Mouse (Mus musculus) forebrain, embryonic 13.5 days (tissue): ENCODE results near the gene Arfgef2. TPM values are rescaled to one million over a fixed set of nuclear protein-coding genes. Genes with fewer than 3 reads are reported as not detected.

Experiments used
- ATAC-seq: fragments of 200-750 bp; cut with Nextera tagmentation; 2 replicates; pipeline ENCODE4 v1.8.0; 2017
- H3K27ac ChIP-seq: fragments of 300-500 bp; sonication (generic); 2 replicates; pipeline ENCODE4 v1.5.1; 2015; ENCODE audit warnings: inconsistent platforms, mild to moderate bottlenecking, moderate library complexity
- H3K27me3 ChIP-seq: fragments of 300-500 bp; sonication (generic); 2 replicates; pipeline ENCODE4 v1.6.1; 2015; ENCODE audit warnings: mild to moderate bottlenecking, inconsistent platforms
- H3K36me3 ChIP-seq: fragments of 300-500 bp; sonication (generic); 2 replicates; pipeline ENCODE4 v1.6.1; 2015; ENCODE audit warnings: mild to moderate bottlenecking, inconsistent platforms; ENCODE audit not compliant: poor library complexity, severe bottlenecking
- H3K4me1 ChIP-seq: fragments of 300-500 bp; sonication (generic); 2 replicates; pipeline ENCODE4 v1.6.1; 2015; ENCODE audit warnings: inconsistent platforms
- H3K4me2 ChIP-seq: fragments of 300-500 bp; sonication (generic); 2 replicates; pipeline ENCODE4 v1.6.1; 2015; ENCODE audit warnings: inconsistent platforms, mild to moderate bottlenecking, moderate library complexity
- H3K4me3 ChIP-seq: fragments of 300-500 bp; sonication (generic); 2 replicates; pipeline ENCODE4 v1.5.1; 2015; ENCODE audit warnings: mild to moderate bottlenecking, inconsistent platforms
- H3K9ac ChIP-seq: fragments of 300-500 bp; sonication (generic); 2 replicates; pipeline ENCODE4 v1.6.1; 2015; ENCODE audit warnings: mild to moderate bottlenecking, inconsistent platforms
- H3K9me3 ChIP-seq: fragments of 300-500 bp; sonication (generic); replicated peaks from 2 replicates; pipeline ENCODE4 v1.6.1; 2016; ENCODE audit warnings: inconsistent platforms
- WGBS: fragments of 180-500 bp; shearing (Covaris S2); methylation state at CpG from one replicate; pipeline ENCODE4 v1.1.7; 2015; 5-methylcytosine and 5-hydroxymethylcytosine counted together
- polyA plus RNA-seq: library from polyadenylated mRNA; unstranded; fragments of >200 nt; fragmentation: Nextera tagmentation; extraction: Ambion mirVana; gene quantifications from 2 replicates; pipeline ENCODE4 v1.2.1, GENCODE M21; 2015

The Arfgef2 gene
- 2.0 and 2.5 TPM in 2 replicates for polyA plus RNA-seq

- peak within 1 kb of the TSS; percentile 85 for H3K9ac ChIP-seq
- no peak within 1 kb of the TSS for H3K27ac ChIP-seq
- H3K36me3 ChIP-seq: no peaks in the 10 kb centered on the region
- H3K27me3 ChIP-seq: no peaks in the 10 kb centered on the region
- peak within 1 kb of the TSS; percentile 85 for H3K4me2 ChIP-seq
- H3K9me3 ChIP-seq: no peaks in the 10 kb centered on the region
- H3K4me1 ChIP-seq: peaks cover 15% of the 10 kb centered on the region
- ATAC-seq: peak; percentile 87
- WGBS: under 1% methylated on average over 72 of the region's 76 CpGs
- peak within 1 kb of the TSS; percentile 73 for H3K4me3 ChIP-seq
These were observed at the start of gene Arfgef2 for GRCm38 (mm10) chr2:166805250-166806172. Arfgef2 (plus strand) TSS chr2:166805588.

GRCm38 (mm10) chr2:166757969-166758368 lies 47.4 kb upstream of the Arfgef2 start:
- Histone ChIP-seq H3K4me1 (no peaks in the 10 kb centered on the region), H3K27ac (no peak overlapping the region), H3K4me3 (no peak overlapping the region), H3K9me3 (no peaks in the 10 kb centered on the region), H3K4me2 (no peak overlapping the region), H3K9ac (no peak overlapping the region), H3K27me3 (no peaks in the 10 kb centered on the region), H3K36me3 (no peaks in the 10 kb centered on the region)
- 41% methylated on average over 3 of the region's 3 CpGs for WGBS
- ATAC-seq: no peak

DNA sequence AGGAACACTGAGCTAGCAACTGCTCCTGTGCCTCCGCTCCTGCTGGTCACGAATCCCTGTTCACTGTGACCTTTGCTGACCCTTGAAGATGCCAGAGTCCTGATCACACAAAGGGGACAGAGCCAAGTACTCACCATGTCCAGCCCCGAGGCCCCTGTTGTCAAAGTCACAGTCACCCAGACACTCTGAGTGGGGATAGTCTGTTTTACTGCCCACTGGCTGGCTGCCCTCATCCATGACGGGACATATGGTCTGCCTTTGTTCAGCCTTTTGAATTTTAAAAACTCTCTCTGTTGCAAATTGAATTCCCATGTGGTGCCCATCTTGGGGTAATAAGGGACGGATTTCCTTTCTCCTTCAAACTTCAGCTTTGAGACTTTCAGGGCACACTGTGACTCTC lies 41.3 kb upstream of the Arfgef2 start:
- ATAC-seq: no peak
- no peaks in the 10 kb centered on the region for H3K9me3 ChIP-seq

GRCm38 (mm10) chr2:166767591-166767990 lies 37.8 kb upstream of the Arfgef2 start:
- Histone ChIP-seq H3K36me3 (no peaks in the 10 kb centered on the region), H3K4me1 (no peaks in the 10 kb centered on the region), H3K4me3 (no peak overlapping the region), H3K27ac (no peak overlapping the region), H3K9me3 (no peaks in the 10 kb centered on the region), H3K27me3 (no peaks in the 10 kb centered on the region), H3K9ac (no peak overlapping the region), H3K4me2 (no peak overlapping the region)
- WGBS: 72% methylated on average over 9 of the region's 9 CpGs
- ATAC-seq: no peak

More for the DNA sequence above, 41.3 kb upstream of the Arfgef2 start:
- Histone ChIP-seq H3K4me1 (no peaks in the 10 kb centered on the region), H3K4me3 (no peak overlapping the region), H3K27ac (no peak overlapping the region), H3K27me3 (no peaks in the 10 kb centered on the region), H3K36me3 (no peaks in the 10 kb centered on the region), H3K4me2 (no peak overlapping the region), H3K9ac (no peak overlapping the region)
- WGBS: 40% methylated on average over 5 of the region's 5 CpGs

DNA sequence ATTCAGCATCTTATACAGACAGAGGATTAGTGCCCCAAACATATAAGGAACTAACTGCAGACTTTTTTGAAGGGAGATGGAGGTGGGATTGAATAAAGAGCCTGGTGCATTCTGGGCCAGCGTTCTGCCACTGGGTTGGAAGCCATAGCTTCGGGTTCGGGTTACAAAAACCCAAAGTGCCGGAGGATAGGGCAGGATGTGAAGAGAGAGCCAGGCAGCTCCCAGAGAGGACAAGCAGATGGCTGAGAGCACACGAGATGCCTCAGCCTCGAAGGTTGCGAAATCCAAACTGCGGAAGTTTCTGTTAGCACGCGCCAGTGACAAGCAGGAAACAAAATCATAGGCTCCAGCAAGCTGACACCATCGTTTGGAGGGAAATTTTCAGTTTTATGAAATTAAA lies 34.0 kb upstream of the Arfgef2 start:
- H3K9me3 ChIP-seq: no peaks in the 10 kb centered on the region
- no peaks in the 10 kb centered on the region for H3K4me1 ChIP-seq
- no peak overlapping the region for H3K4me3 ChIP-seq
- no peak overlapping the region for H3K9ac ChIP-seq
- WGBS: 79% methylated on average over 11 of the region's 11 CpGs
- H3K36me3 ChIP-seq: no peaks in the 10 kb centered on the region
- H3K27me3 ChIP-seq: no peaks in the 10 kb centered on the region
- H3K4me2 ChIP-seq: no peak overlapping the region
- no peak for ATAC-seq
- no peak overlapping the region for H3K27ac ChIP-seq

DNA sequence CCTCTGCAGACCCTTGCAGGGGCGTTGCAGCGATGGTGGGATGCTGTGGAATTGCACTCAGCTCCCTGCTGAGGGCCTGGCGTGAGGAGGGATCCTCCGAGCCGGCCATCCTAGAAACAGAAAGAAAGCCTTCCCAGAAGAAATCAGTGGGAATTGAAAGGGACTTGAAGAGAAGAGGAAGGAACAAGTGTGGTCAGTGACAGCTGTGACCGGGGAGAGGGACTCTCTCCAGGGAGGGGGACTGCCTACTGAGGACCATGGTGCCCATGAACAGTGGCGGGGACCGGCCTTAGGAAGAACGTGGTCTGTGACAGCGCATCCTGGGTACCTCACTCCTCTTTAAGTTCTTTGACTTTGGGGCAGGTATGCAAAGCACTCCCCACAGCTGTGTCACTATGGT lies 31.8 kb upstream of the Arfgef2 start:
- Histone ChIP-seq H3K4me3 (no peak overlapping the region), H3K36me3 (no peaks in the 10 kb centered on the region), H3K27me3 (no peaks in the 10 kb centered on the region), H3K27ac (no peak overlapping the region), H3K9ac (no peak overlapping the region), H3K4me1 (no peaks in the 10 kb centered on the region), H3K4me2 (no peak overlapping the region), H3K9me3 (no peaks in the 10 kb centered on the region)
- ATAC-seq: no peak
- 80% methylated on average over 10 of the region's 10 CpGs for WGBS

DNA sequence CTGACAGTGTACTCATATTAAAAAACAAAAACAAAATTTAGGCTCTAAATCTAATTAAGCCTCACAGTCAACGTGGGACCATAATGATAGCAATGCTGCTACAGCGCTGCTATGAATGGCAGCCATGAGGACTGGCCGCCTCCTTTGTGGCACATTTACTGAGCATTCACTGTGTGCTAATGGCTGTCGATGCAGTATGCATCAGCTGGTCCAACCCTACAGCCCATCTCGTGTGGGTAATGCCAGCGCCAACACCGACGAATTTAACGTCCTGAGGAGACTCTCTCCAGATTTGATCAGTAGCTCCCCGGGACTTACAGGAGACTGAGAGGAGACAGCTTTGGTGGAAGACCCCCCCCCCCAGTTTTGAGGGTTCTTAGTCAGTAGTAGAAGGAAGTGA lies 31.1 kb upstream of the Arfgef2 start:
- Histone ChIP-seq H3K4me1 (no peaks in the 10 kb centered on the region), H3K4me2 (no peak overlapping the region), H3K9me3 (no peaks in the 10 kb centered on the region), H3K9ac (no peak overlapping the region), H3K36me3 (no peaks in the 10 kb centered on the region), H3K4me3 (no peak overlapping the region), H3K27me3 (no peaks in the 10 kb centered on the region), H3K27ac (no peak overlapping the region)
- no peak for ATAC-seq
- 91% methylated on average over 10 of the region's 10 CpGs for WGBS

- no peak overlapping the region for H3K4me2 ChIP-seq
- H3K9ac ChIP-seq: no peak overlapping the region
- WGBS: 66% methylated on average over 11 of the region's 11 CpGs
These were observed 30.0 kb upstream of the Arfgef2 start for GRCm38 (mm10) chr2:166775357-166775893.

GRCm38 (mm10) chr2:166776272-166776671 lies 29.1 kb upstream of the Arfgef2 start:
- Histone ChIP-seq H3K4me3 (no peak overlapping the region), H3K9me3 (no peaks in the 10 kb centered on the region), H3K9ac (no peak overlapping the region), H3K36me3 (no peaks in the 10 kb centered on the region), H3K4me2 (no peak overlapping the region), H3K27ac (no peak overlapping the region), H3K4me1 (0 out of 2 replicates have a peak, but pooled peaks cover 2% of the 10 kb centered on the region), H3K27me3 (no peaks in the 10 kb centered on the region)
- no peak for ATAC-seq
- no CpG with 5 or more reads among the region's 2 CpGs for WGBS

More at GRCm38 (mm10) chr2:166775357-166775893, 30.0 kb upstream of the Arfgef2 start:
- no peaks in the 10 kb centered on the region for H3K9me3 ChIP-seq
- no peaks in the 10 kb centered on the region for H3K4me1 ChIP-seq
- no peak for ATAC-seq
- H3K36me3 ChIP-seq: no peaks in the 10 kb centered on the region
- H3K27me3 ChIP-seq: no peaks in the 10 kb centered on the region
- H3K4me3 ChIP-seq: no peak overlapping the region
- no peak overlapping the region for H3K27ac ChIP-seq

DNA sequence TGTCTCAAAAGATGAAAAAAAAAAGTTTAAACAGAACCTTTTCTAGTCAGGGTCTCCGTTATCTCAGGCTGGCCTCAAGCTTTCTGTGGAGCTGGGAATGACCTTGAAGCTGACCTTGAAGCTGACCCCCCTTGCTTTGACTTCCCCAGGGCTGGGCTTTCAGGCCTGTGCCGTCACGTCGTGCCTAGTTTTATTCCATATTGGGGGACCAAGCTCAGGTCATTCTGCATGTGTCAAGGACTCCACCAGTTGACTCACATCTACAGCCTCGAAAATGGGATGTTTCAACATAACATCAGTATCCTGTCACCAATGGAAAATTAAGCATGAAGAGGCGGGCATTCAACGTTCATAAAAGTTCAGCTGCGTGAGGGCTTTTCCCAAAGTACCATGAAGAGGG lies 25.4 kb upstream of the Arfgef2 start:
- no peak for ATAC-seq
- Histone ChIP-seq H3K4me2 (no peak overlapping the region), H3K36me3 (no peaks in the 10 kb centered on the region), H3K4me1 (0 out of 2 replicates have a peak, but pooled peaks cover 6% of the 10 kb centered on the region), H3K27ac (no peak overlapping the region), H3K27me3 (no peaks in the 10 kb centered on the region), H3K4me3 (no peak overlapping the region), H3K9me3 (no peaks in the 10 kb centered on the region), H3K9ac (no peak overlapping the region)
- 83% methylated on average over 8 of the region's 8 CpGs for WGBS

- H3K9me3 ChIP-seq: no peaks in the 10 kb centered on the region
- no peak overlapping the region for H3K9ac ChIP-seq
- peaks cover 13% of the 10 kb centered on the region for H3K4me1 ChIP-seq
- H3K4me2 ChIP-seq: no peak overlapping the region
- no peaks in the 10 kb centered on the region for H3K36me3 ChIP-seq
- peak; percentile 50; the same call in 1 of the 2 replicates for ATAC-seq
- no peak overlapping the region for H3K4me3 ChIP-seq
- H3K27ac ChIP-seq: no peak overlapping the region
- no peaks in the 10 kb centered on the region for H3K27me3 ChIP-seq
- WGBS: 15% methylated on average over 9 of the region's 9 CpGs
These were observed 24.3 kb upstream of the Arfgef2 start for GRCm38 (mm10) chr2:166780980-166781578.

DNA sequence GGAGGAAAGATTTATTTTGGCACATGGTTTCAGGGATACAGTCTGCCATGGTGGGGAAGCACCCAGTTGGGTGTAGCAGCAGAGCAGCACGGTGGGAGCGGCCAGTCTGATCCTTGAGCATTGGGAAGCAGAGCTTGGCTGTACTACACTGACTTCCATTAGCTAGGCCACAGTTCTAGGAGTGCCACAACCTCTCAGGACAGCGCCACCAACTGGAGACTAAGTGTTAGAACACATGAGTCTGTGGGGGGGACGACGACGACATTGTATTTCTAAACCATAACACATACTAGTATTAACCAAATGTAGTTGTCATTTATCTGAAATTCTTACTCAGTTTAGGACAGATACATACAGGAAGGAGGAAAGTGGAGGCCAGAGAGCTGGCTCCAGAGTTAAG lies 21.0 kb upstream of the Arfgef2 start:
- no peaks in the 10 kb centered on the region for H3K36me3 ChIP-seq
- 81% methylated on average over 6 of the region's 6 CpGs for WGBS
- H3K4me2 ChIP-seq: no peak overlapping the region
- no peak for ATAC-seq
- H3K27me3 ChIP-seq: no peaks in the 10 kb centered on the region
- H3K9me3 ChIP-seq: no peaks in the 10 kb centered on the region
- H3K4me3 ChIP-seq: no peak overlapping the region
- no peak overlapping the region for H3K9ac ChIP-seq
- H3K4me1 ChIP-seq: peaks cover 17% of the 10 kb centered on the region
- H3K27ac ChIP-seq: no peak overlapping the region
